22 mouse cellular contexts compared by ENCODE assay signal in the genomic region with DNA sequence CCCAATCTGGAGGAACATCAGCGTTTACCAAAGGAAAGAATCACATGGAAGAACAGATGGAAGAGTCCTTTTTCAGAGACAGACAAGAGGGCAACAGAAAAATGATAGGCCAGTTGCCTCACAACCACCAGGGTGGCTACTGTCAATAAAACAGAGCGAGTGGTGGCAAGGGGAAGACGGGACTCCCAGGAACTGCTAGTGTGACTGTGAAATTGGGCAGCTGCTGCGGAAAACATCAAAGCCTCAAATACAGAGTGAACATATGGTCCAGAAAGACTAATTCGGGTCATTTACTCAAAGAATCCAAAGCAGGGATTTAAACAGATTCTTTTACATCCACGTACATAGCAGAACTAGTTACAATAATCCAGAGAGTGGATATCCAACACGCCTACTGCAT.
"Had no signal": no experiment of that assay in that cellular context is flagged by ENCODE, and none has a peak within 500 bp of the region (broad histone marks: within the 10 kb centered on the region; RNA-seq: fewer than 3 reads in every experiment).

No protein-coding gene starts in this region.

- H3K9ac ChIP-seq: kidney, embryonic 15.5 days; limb, embryonic 15.5 days; liver, embryonic 14.5 days; liver, postnatal 0 days; neural tube, embryonic 12.5 days; neural tube, embryonic 15.5 days; stomach, embryonic 15.5 days had no signal

- H3K27ac ChIP-seq: kidney, embryonic 15.5 days; limb, embryonic 15.5 days; liver, embryonic 14.5 days; neural tube, embryonic 12.5 days; neural tube, embryonic 15.5 days; stomach, embryonic 15.5 days had no signal

- H3K4me2 ChIP-seq: kidney, embryonic 15.5 days; limb, embryonic 15.5 days; liver, embryonic 11.5 days; midbrain, embryonic 11.5 days; neural tube, embryonic 12.5 days; neural tube, embryonic 15.5 days; stomach, embryonic 15.5 days had no signal

- ATAC-seq: intestine, postnatal 0 days; liver, postnatal 0 days had no signal

- H3K36me3 ChIP-seq: kidney, embryonic 15.5 days; limb, embryonic 15.5 days; neural tube, embryonic 12.5 days; neural tube, embryonic 15.5 days; stomach, embryonic 15.5 days had no signal

- H3K9me3 ChIP-seq: kidney, embryonic 15.5 days; limb, embryonic 15.5 days; neural tube, embryonic 12.5 days; neural tube, embryonic 15.5 days; stomach, embryonic 15.5 days had no signal

- H3K27me3 ChIP-seq: kidney, embryonic 15.5 days; limb, embryonic 15.5 days; megakaryocyte, embryonic 14.5 days; neural tube, embryonic 12.5 days; neural tube, embryonic 15.5 days; stomach, embryonic 15.5 days had no signal

- H3K4me3 ChIP-seq: kidney, embryonic 15.5 days; limb, embryonic 15.5 days; megakaryocyte, embryonic 14.5 days; neural tube, embryonic 12.5 days; neural tube, embryonic 15.5 days; stomach, embryonic 15.5 days had no signal

- H3K4me1 ChIP-seq: kidney, embryonic 15.5 days; limb, embryonic 15.5 days; megakaryocyte, embryonic 14.5 days; neural tube, embryonic 12.5 days; neural tube, embryonic 15.5 days; stomach, embryonic 15.5 days had no signal

- DNase-seq: kidney, adult 2 months; kidney, postnatal 10 days; kidney, postnatal 36 days; layer of hippocampus, postnatal 36 days; left cerebral cortex, postnatal 4 days; liver, postnatal 0 days; lung, postnatal 36 days; midbrain, embryonic 14.5 days; right cerebral cortex, adult 18-20 months; right cerebral cortex, postnatal 14 days; spleen, adult 18-20 months; thymus, postnatal 25 days had no signal
